Mouse (Mus musculus): ENCODE measurements at regions not wholly inside any gene's neighbourhood (a gene's known extent, or its start where the extent isn't known, plus 50 kb on each side); places are given as distances from the start of the nearest gene placed in this dataset.

GRCm38 (mm10) chr13:37562652-37563051 is 215.5 kb upstream of the Rreb1 start:
- WGBS, result 41% methylated on average over 5 of the region's 5 CpGs
- H3K4me3 ChIP-seq (replicated peaks; ENCODE audit: insufficient read depth, low read depth, low read length), result no peak overlapping the region
- H3K27me3 ChIP-seq (ENCODE audit: control insufficient read depth, insufficient read depth, low read length), result no peaks in the 10 kb centered on the region
- TF ChIP-seq CTCF (IDR thresholded peaks at IDR 0.05; ENCODE audit: borderline replicate concordance, insufficient read depth, low read depth, low read length), result no peak
- H3K27ac ChIP-seq (ENCODE audit: insufficient read depth, low read length), result no peak overlapping the region
- no peak for DNase-seq
- H3K4me1 ChIP-seq (ENCODE audit: control insufficient read depth, insufficient read depth, low read length), result no peaks in the 10 kb centered on the region

- no peak overlapping the region for H3K4me3 ChIP-seq (replicated peaks; ENCODE audit: insufficient read depth, low read depth, low read length)
- no peaks in the 10 kb centered on the region; the same call in 1 of the 2 replicates for H3K4me1 ChIP-seq (ENCODE audit: control insufficient read depth, insufficient read depth, low read length)
- no peaks in the 10 kb centered on the region for H3K27me3 ChIP-seq (ENCODE audit: control insufficient read depth, insufficient read depth, low read length)
- DNase-seq, result no peak
- 38% methylated on average over 3 of the region's 3 CpGs for WGBS
- TF ChIP-seq POLR2A (IDR thresholded peaks at IDR 0.05; ENCODE audit: borderline replicate concordance, insufficient read depth, low read length) (no peak), CTCF (IDR thresholded peaks at IDR 0.05; ENCODE audit: borderline replicate concordance, insufficient read depth, low read depth, low read length) (no peak)
- H3K27ac ChIP-seq (ENCODE audit: insufficient read depth, low read length), result no peak overlapping the region
Measured at GRCm38 (mm10) chr13:37569051-37569450, 209.1 kb upstream of the Rreb1 start.

GRCm38 (mm10) chr13:37569486-37569885 is 208.7 kb upstream of the Rreb1 start:
- WGBS, result 88% methylated on average over 3 of the region's 3 CpGs
- Histone ChIP-seq H3K27me3 (ENCODE audit: control insufficient read depth, insufficient read depth, low read length) (no peaks in the 10 kb centered on the region), H3K4me1 (ENCODE audit: control insufficient read depth, insufficient read depth, low read length) (no peaks in the 10 kb centered on the region; the same call in 1 of the 2 replicates), H3K27ac (ENCODE audit: insufficient read depth, low read length) (no peak overlapping the region), H3K4me3 (replicated peaks; ENCODE audit: insufficient read depth, low read depth, low read length) (no peak overlapping the region)
- no peak for DNase-seq
- no peak for TF ChIP-seq POLR2A (IDR thresholded peaks at IDR 0.05; ENCODE audit: borderline replicate concordance, insufficient read depth, low read length)
- no peak for TF ChIP-seq CTCF (IDR thresholded peaks at IDR 0.05; ENCODE audit: borderline replicate concordance, insufficient read depth, low read depth, low read length)

GRCm38 (mm10) chr13:37572983-37573382 is 205.2 kb upstream of the Rreb1 start:
- H3K4me1 ChIP-seq (ENCODE audit: control insufficient read depth, insufficient read depth, low read length), result no peaks in the 10 kb centered on the region; the same call in 1 of the 2 replicates
- DNase-seq, result no peak
- 69% methylated on average over 3 of the region's 3 CpGs for WGBS
- no peak overlapping the region for H3K27ac ChIP-seq (ENCODE audit: insufficient read depth, low read length)
- no peak for TF ChIP-seq POLR2A (IDR thresholded peaks at IDR 0.05; ENCODE audit: borderline replicate concordance, insufficient read depth, low read length)
- H3K4me3 ChIP-seq (replicated peaks; ENCODE audit: insufficient read depth, low read depth, low read length), result no peak overlapping the region
- no peaks in the 10 kb centered on the region for H3K27me3 ChIP-seq (ENCODE audit: control insufficient read depth, insufficient read depth, low read length)

- no peaks in the 10 kb centered on the region for H3K27me3 ChIP-seq (ENCODE audit: control insufficient read depth, insufficient read depth, low read length)
- H3K4me1 ChIP-seq (ENCODE audit: control insufficient read depth, insufficient read depth, low read length), result no peaks in the 10 kb centered on the region
- H3K4me3 ChIP-seq (replicated peaks; ENCODE audit: insufficient read depth, low read depth, low read length), result no peak overlapping the region
- no peak overlapping the region for H3K27ac ChIP-seq (ENCODE audit: insufficient read depth, low read length)
- WGBS, result 73% methylated on average over 10 of the region's 10 CpGs
- no peak for DNase-seq
- no peak for TF ChIP-seq CTCF (IDR thresholded peaks at IDR 0.05; ENCODE audit: borderline replicate concordance, insufficient read depth, low read depth, low read length)
Measured at GRCm38 (mm10) chr13:37579231-37579630, 199.0 kb upstream of the Rreb1 start.

- no peak overlapping the region for H3K27ac ChIP-seq (ENCODE audit: insufficient read depth, low read length)
- 13% methylated on average over 11 of the region's 11 CpGs for WGBS
- no peak for TF ChIP-seq POLR2A (IDR thresholded peaks at IDR 0.05; ENCODE audit: borderline replicate concordance, insufficient read depth, low read length)
- TF ChIP-seq CTCF (IDR thresholded peaks at IDR 0.05; ENCODE audit: borderline replicate concordance, insufficient read depth, low read depth, low read length), result no peak
- no peak overlapping the region for H3K4me3 ChIP-seq (replicated peaks; ENCODE audit: insufficient read depth, low read depth, low read length)
- peak; percentile 11 to 28 for DNase-seq
- no peaks in the 10 kb centered on the region for H3K27me3 ChIP-seq (ENCODE audit: control insufficient read depth, insufficient read depth, low read length)
- no peaks in the 10 kb centered on the region for H3K4me1 ChIP-seq (ENCODE audit: control insufficient read depth, insufficient read depth, low read length)
Measured at GRCm38 (mm10) chr13:37579775-37580174, 198.4 kb upstream of the Rreb1 start.

- no peak for TF ChIP-seq CTCF (IDR thresholded peaks at IDR 0.05; ENCODE audit: borderline replicate concordance, insufficient read depth, low read depth, low read length)
- no peak overlapping the region for H3K27ac ChIP-seq (ENCODE audit: insufficient read depth, low read length)
- WGBS, result 95% methylated on average over 2 of the region's 2 CpGs
- no peak for DNase-seq
- H3K4me1 ChIP-seq (ENCODE audit: control insufficient read depth, insufficient read depth, low read length), result no peaks in the 10 kb centered on the region
- no peak overlapping the region for H3K4me3 ChIP-seq (replicated peaks; ENCODE audit: insufficient read depth, low read depth, low read length)
- H3K27me3 ChIP-seq (ENCODE audit: control insufficient read depth, insufficient read depth, low read length), result no peaks in the 10 kb centered on the region
Measured at GRCm38 (mm10) chr13:37580806-37581205, 197.4 kb upstream of the Rreb1 start.

GRCm38 (mm10) chr13:37581374-37581773 is 196.8 kb upstream of the Rreb1 start:
- DNase-seq, result no peak
- Histone ChIP-seq H3K4me1 (ENCODE audit: control insufficient read depth, insufficient read depth, low read length) (no peaks in the 10 kb centered on the region), H3K27me3 (ENCODE audit: control insufficient read depth, insufficient read depth, low read length) (no peaks in the 10 kb centered on the region), H3K4me3 (replicated peaks; ENCODE audit: insufficient read depth, low read depth, low read length) (no peak overlapping the region), H3K27ac (ENCODE audit: insufficient read depth, low read length) (no peak overlapping the region)
- WGBS, result 94% methylated on average over 6 of the region's 6 CpGs
- no peak for TF ChIP-seq CTCF (IDR thresholded peaks at IDR 0.05; ENCODE audit: borderline replicate concordance, insufficient read depth, low read depth, low read length)
- TF ChIP-seq POLR2A (IDR thresholded peaks at IDR 0.05; ENCODE audit: borderline replicate concordance, insufficient read depth, low read length), result no peak

- no peak for DNase-seq
- H3K4me3 ChIP-seq (replicated peaks; ENCODE audit: insufficient read depth, low read depth, low read length), result no peak overlapping the region
- no peaks in the 10 kb centered on the region for H3K4me1 ChIP-seq (ENCODE audit: control insufficient read depth, insufficient read depth, low read length)
- no peaks in the 10 kb centered on the region for H3K27me3 ChIP-seq (ENCODE audit: control insufficient read depth, insufficient read depth, low read length)
- 89% methylated on average over 5 of the region's 5 CpGs for whole genome bisulfite sequencing
- no peak overlapping the region for H3K27ac ChIP-seq (ENCODE audit: insufficient read depth, low read length)
- TF ChIP-seq CTCF (IDR thresholded peaks at IDR 0.05; ENCODE audit: borderline replicate concordance, insufficient read depth, low read depth, low read length), result no peak
- TF ChIP-seq POLR2A (IDR thresholded peaks at IDR 0.05; ENCODE audit: borderline replicate concordance, insufficient read depth, low read length), result no peak
Measured at GRCm38 (mm10) chr13:37585476-37585875, 192.7 kb upstream of the Rreb1 start.

Measured in cerebellum, adult 2 months (tissue).